Mouse (Mus musculus) lung, embryonic 15.5 days (tissue): ENCODE data around the gene Igsf21. TPM values are rescaled to one million over a fixed set of nuclear protein-coding genes. Genes with fewer than 3 reads are reported as not detected.

Source experiments
- ATAC-seq: fragments of 200-750 bp; cut with Nextera tagmentation; 2 replicates; pipeline ENCODE4 v1.8.0; 2017; ENCODE audit warnings: moderate number of reproducible peaks, borderline replicate concordance; ENCODE audit not compliant: low FRiP score, low TSS enrichment; ENCODE audit errors: extremely low read depth
- H3K27ac ChIP-seq: fragments of 300-500 bp; sonication (generic); 2 replicates; pipeline ENCODE4 v1.5.1; 2015; ENCODE audit warnings: moderate library complexity, mild to moderate bottlenecking, inconsistent platforms
- H3K27me3 ChIP-seq: fragments of 300-500 bp; sonication (generic); 2 replicates; pipeline ENCODE4 v1.6.1; 2015; ENCODE audit warnings: inconsistent platforms
- H3K36me3 ChIP-seq: fragments of 300-500 bp; sonication (generic); 2 replicates; pipeline ENCODE4 v1.6.1; 2015; ENCODE audit warnings: inconsistent platforms
- H3K4me1 ChIP-seq: fragments of 300-500 bp; sonication (generic); 2 replicates; pipeline ENCODE4 v1.6.1; 2015; ENCODE audit warnings: inconsistent platforms
- H3K4me2 ChIP-seq: fragments of 300-500 bp; sonication (generic); 2 replicates; pipeline ENCODE4 v1.6.1; 2015; ENCODE audit warnings: inconsistent platforms, mild to moderate bottlenecking, moderate library complexity
- H3K4me3 ChIP-seq: fragments of 300-500 bp; sonication (generic); 2 replicates; pipeline ENCODE4 v1.5.1; 2015; ENCODE audit warnings: mild to moderate bottlenecking, inconsistent platforms
- H3K9ac ChIP-seq: fragments of 300-500 bp; sonication (generic); 2 replicates; pipeline ENCODE4 v1.6.1; 2015; ENCODE audit warnings: inconsistent platforms
- H3K9me3 ChIP-seq: fragments of 300-500 bp; sonication (generic); 2 replicates; pipeline ENCODE4 v1.6.1; 2016; ENCODE audit warnings: inconsistent platforms
- WGBS: fragments of 180-500 bp; shearing (Covaris S2); methylation state at CpG from one replicate; pipeline ENCODE4 v1.1.7; 2015; 5-methylcytosine and 5-hydroxymethylcytosine counted together
- polyA plus RNA-seq: library from polyadenylated mRNA; unstranded; fragments of >200 nt; fragmentation: Nextera tagmentation; extraction: Ambion mirVana; gene quantifications from 2 replicates; pipeline ENCODE4 v1.2.1, GENCODE M21; 2015

The Igsf21 gene
- polyA plus RNA-seq, 1 experiment from 2014 or later = 0.39 TPM

GRCm38 (mm10) chr4:140129553-140130275, 116.9 kb downstream of the Igsf21 start:
- Histone ChIP-seq H3K4me1 (no peaks in the 10 kb centered on the region), H3K27me3 (no peaks in the 10 kb centered on the region), H3K36me3 (no peaks in the 10 kb centered on the region), H3K4me2 (no peak overlapping the region), H3K4me3 (no peak overlapping the region), H3K9me3 (no peaks in the 10 kb centered on the region), H3K9ac (no peak overlapping the region), H3K27ac (no peak overlapping the region)
- WGBS = 31% methylated on average over 12 of the region's 12 CpGs
- ATAC-seq = no peak

GRCm38 (mm10) chr4:140128116-140128515, 118.5 kb downstream of the Igsf21 start:
- Histone ChIP-seq H3K4me3 (no peak overlapping the region), H3K9ac (no peak overlapping the region), H3K4me1 (no peaks in the 10 kb centered on the region), H3K9me3 (no peaks in the 10 kb centered on the region), H3K27me3 (no peaks in the 10 kb centered on the region), H3K36me3 (no peaks in the 10 kb centered on the region), H3K27ac (no peak overlapping the region), H3K4me2 (no peak overlapping the region)
- WGBS = 69% methylated on average over 11 of the region's 11 CpGs
- ATAC-seq = no peak

- WGBS = 78% methylated on average over 7 of the region's 7 CpGs
- no peak overlapping the region for H3K4me2 ChIP-seq
These were observed 120.8 kb downstream of the Igsf21 start for GRCm38 (mm10) chr4:140125806-140126205.

GRCm38 (mm10) chr4:140122534-140122933, 124.0 kb downstream of the Igsf21 start:
- no peak for ATAC-seq
- 86% methylated on average over 5 of the region's 5 CpGs for WGBS
- no peak overlapping the region for H3K4me2 ChIP-seq
- H3K27me3 ChIP-seq = no peaks in the 10 kb centered on the region
- no peak overlapping the region for H3K27ac ChIP-seq
- H3K9ac ChIP-seq = no peak overlapping the region
- H3K4me1 ChIP-seq = no peaks in the 10 kb centered on the region
- H3K9me3 ChIP-seq = no peaks in the 10 kb centered on the region
- no peak overlapping the region for H3K4me3 ChIP-seq
- H3K36me3 ChIP-seq = no peaks in the 10 kb centered on the region

More at GRCm38 (mm10) chr4:140125806-140126205, 120.8 kb downstream of the Igsf21 start:
- no peak overlapping the region for H3K4me3 ChIP-seq
- no peak overlapping the region for H3K27ac ChIP-seq
- H3K27me3 ChIP-seq = no peaks in the 10 kb centered on the region
- ATAC-seq = no peak
- no peak overlapping the region for H3K9ac ChIP-seq
- no peaks in the 10 kb centered on the region for H3K36me3 ChIP-seq
- no peaks in the 10 kb centered on the region for H3K4me1 ChIP-seq
- H3K9me3 ChIP-seq = no peaks in the 10 kb centered on the region

GRCm38 (mm10) chr4:140117275-140117691, 129.3 kb downstream of the Igsf21 start:
- Histone ChIP-seq H3K27ac (no peak overlapping the region), H3K4me2 (no peak overlapping the region), H3K27me3 (no peaks in the 10 kb centered on the region), H3K9me3 (no peaks in the 10 kb centered on the region), H3K36me3 (no peaks in the 10 kb centered on the region), H3K4me3 (no peak overlapping the region), H3K9ac (no peak overlapping the region), H3K4me1 (no peaks in the 10 kb centered on the region)
- WGBS = 88% methylated on average over 7 of the region's 7 CpGs
- no peak for ATAC-seq

- Histone ChIP-seq H3K36me3 (no peaks in the 10 kb centered on the region), H3K27ac (no peak overlapping the region), H3K4me1 (no peaks in the 10 kb centered on the region), H3K4me3 (no peak overlapping the region), H3K4me2 (no peak overlapping the region), H3K27me3 (no peaks in the 10 kb centered on the region; the same call in 1 of the 2 replicates), H3K9ac (no peak overlapping the region), H3K9me3 (no peaks in the 10 kb centered on the region)
- no peak for ATAC-seq
- 72% methylated on average over 9 of the region's 9 CpGs for WGBS
These were observed 130.8 kb downstream of the Igsf21 start for GRCm38 (mm10) chr4:140115756-140116155.

GRCm38 (mm10) chr4:140115053-140115452, 131.5 kb downstream of the Igsf21 start:
- Histone ChIP-seq H3K4me3 (no peak overlapping the region), H3K9ac (no peak overlapping the region), H3K4me2 (no peak overlapping the region), H3K27me3 (peaks cover 7% of the 10 kb centered on the region), H3K4me1 (no peaks in the 10 kb centered on the region), H3K27ac (no peak overlapping the region), H3K36me3 (no peaks in the 10 kb centered on the region), H3K9me3 (no peaks in the 10 kb centered on the region)
- WGBS = 82% methylated on average over 6 of the region's 6 CpGs
- ATAC-seq = no peak

GRCm38 (mm10) chr4:140113690-140114475, 132.7 kb downstream of the Igsf21 start:
- Histone ChIP-seq H3K27ac (no peak overlapping the region), H3K9me3 (no peaks in the 10 kb centered on the region), H3K4me3 (no peak overlapping the region), H3K4me1 (no peaks in the 10 kb centered on the region), H3K9ac (no peak overlapping the region), H3K36me3 (no peaks in the 10 kb centered on the region), H3K27me3 (peaks cover 18% of the 10 kb centered on the region), H3K4me2 (no peak overlapping the region)
- 70% methylated on average over 18 of the region's 18 CpGs for WGBS
- ATAC-seq = no peak

GRCm38 (mm10) chr4:140109626-140109948, 137.0 kb downstream of the Igsf21 start:
- Histone ChIP-seq H3K9me3 (no peaks in the 10 kb centered on the region), H3K4me1 (0 out of 2 replicates have a peak, but pooled peaks cover 4% of the 10 kb centered on the region), H3K27me3 (peaks cover 43% of the 10 kb centered on the region), H3K4me3 (no peak overlapping the region), H3K27ac (no peak overlapping the region), H3K4me2 (no peak overlapping the region), H3K36me3 (no peaks in the 10 kb centered on the region), H3K9ac (no peak overlapping the region)
- 40% methylated on average over 6 of the region's 6 CpGs for WGBS
- ATAC-seq = no peak

GRCm38 (mm10) chr4:140108871-140109625, 137.5 kb downstream of the Igsf21 start:
- ATAC-seq = no peak
- no peaks in the 10 kb centered on the region for H3K9me3 ChIP-seq
- peaks cover 47% of the 10 kb centered on the region for H3K27me3 ChIP-seq
- H3K9ac ChIP-seq = no peak overlapping the region
- 0 out of 2 replicates have a peak, but pooled peaks cover 4% of the 10 kb centered on the region for H3K4me1 ChIP-seq
- 3% methylated on average over 32 of the region's 32 CpGs for WGBS
- H3K36me3 ChIP-seq = no peaks in the 10 kb centered on the region
- H3K27ac ChIP-seq = no peak overlapping the region
- H3K4me2 ChIP-seq = peak overlapping the region; percentile 6
- H3K4me3 ChIP-seq = no peak overlapping the region

- Histone ChIP-seq H3K27ac (no peak overlapping the region), H3K36me3 (no peaks in the 10 kb centered on the region), H3K27me3 (peaks cover 65% of the 10 kb centered on the region), H3K4me3 (no peak overlapping the region), H3K4me2 (no peak overlapping the region), H3K4me1 (0 out of 2 replicates have a peak, but pooled peaks cover 7% of the 10 kb centered on the region), H3K9ac (no peak overlapping the region), H3K9me3 (no peaks in the 10 kb centered on the region)
- no peak for ATAC-seq
- 67% methylated on average over 11 of the region's 12 CpGs for WGBS
These were observed 139.4 kb downstream of the Igsf21 start for GRCm38 (mm10) chr4:140107161-140107560.
